Mouse (Mus musculus): ENCODE data around the gene Hist1h2br. TPM values are rescaled to one million over a fixed set of nuclear protein-coding genes. Genes with fewer than 3 reads are reported as not detected.
A peak's percentile ranks its signal among the peaks of the same experiment; 100 is the strongest.
"Not testable (repeated sequence)": the region's sequence is repeated elsewhere in the genome, so short reads cannot be mapped to it uniquely, and the experiment has no call there.

The Hist1h2br gene
- 10 to 100 TPM; 47.5 to 49.6 TPM for total RNA-seq (2021)

DNA sequence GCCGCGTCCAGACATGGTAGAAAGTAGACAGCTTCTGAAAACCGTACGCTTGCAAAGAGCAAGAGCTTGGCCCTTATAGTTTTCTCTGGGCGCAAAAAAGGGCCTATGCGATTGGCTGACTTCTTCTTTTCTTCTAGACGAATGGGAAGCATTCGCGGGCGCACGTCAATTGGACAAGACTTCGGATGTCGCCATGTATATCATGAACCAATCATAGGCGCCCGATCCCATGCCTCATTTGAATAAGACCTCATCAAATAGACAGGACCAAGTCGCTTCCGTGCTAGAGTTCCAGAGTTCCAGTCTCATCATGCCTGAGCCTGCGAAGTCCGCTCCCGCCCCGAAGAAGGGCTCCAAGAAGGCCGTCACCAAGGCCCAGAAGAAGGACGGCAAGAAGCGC, at the start of gene Hist1h2br, which contains the start of gene Hist1h2ap:
Gene Hist1h2br (plus strand): TSS at position 283 of the 400 bp plus-strand sequence.
Gene Hist1h2ap (minus strand): TSS at position 47 of the 400 bp plus-strand sequence.
- intact Hi-C loops (cut with DNase I); DNase-seq (ENCODE audit: extremely low spot score in 1 of 2, low spot score in 2 of 2): not testable (repeated sequence)

DNA sequence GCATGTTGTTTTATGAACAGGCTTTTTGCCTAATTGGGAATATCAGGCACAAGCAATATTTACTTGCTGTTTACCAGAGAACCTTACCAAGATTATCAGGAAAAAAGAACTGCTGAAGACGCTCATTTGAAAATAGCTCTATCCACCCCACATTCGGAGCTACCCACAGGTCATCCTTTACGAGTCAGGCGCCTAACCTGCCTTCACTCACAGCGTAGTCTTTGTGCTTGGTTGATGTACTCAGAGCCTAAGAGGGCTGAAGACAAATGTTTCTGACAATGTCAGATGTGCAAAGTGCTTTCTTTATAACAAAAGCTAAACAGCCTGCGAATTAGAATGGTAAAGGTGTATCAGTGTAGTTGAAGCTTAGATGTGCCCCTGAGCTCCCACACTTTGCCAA, 49.2 kb upstream of the Hist1h2br start:
- DNase-seq (ENCODE audit: extremely low spot score in 1 of 2, low spot score in 2 of 2), result no peak
- intact Hi-C loops (cut with DNase I), result no loop called here

DNA sequence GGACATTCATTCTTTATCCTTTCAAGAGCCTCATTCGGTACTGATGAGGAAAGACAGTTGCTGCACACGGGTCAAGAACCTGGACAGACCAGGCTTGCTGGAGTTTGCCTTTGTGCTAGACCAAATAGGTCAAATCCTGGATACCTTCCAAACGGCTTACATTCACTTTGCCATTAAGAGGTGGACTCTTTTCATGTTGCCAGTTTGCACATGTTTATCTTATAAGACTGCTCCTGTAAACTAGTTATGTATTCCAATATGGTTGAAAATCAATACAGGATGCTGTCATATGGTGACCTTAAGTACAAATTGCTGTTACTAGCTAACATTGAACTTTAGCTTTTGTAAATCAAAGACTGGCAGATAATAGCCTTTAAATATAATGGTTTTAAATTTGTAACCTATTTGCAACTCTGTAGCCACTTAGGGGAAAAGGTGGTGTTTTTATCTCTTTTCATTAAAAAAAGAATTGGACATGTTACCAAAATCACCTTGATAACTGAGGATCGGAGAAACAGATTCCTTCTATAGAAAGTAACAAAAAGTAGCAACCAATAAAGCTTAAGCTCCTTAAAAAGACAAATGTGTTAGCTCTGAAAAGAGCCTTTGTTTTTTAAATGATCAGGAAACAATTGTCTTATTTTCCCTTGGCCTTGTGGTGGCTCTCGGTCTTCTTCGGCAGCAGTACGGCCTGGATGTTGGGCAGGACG, 47.2 kb upstream of the Hist1h2br start:
- no peak for DNase-seq (ENCODE audit: extremely low spot score in 1 of 2, low spot score in 2 of 2)
- intact Hi-C loops (cut with DNase I), result no loop called here

DNA sequence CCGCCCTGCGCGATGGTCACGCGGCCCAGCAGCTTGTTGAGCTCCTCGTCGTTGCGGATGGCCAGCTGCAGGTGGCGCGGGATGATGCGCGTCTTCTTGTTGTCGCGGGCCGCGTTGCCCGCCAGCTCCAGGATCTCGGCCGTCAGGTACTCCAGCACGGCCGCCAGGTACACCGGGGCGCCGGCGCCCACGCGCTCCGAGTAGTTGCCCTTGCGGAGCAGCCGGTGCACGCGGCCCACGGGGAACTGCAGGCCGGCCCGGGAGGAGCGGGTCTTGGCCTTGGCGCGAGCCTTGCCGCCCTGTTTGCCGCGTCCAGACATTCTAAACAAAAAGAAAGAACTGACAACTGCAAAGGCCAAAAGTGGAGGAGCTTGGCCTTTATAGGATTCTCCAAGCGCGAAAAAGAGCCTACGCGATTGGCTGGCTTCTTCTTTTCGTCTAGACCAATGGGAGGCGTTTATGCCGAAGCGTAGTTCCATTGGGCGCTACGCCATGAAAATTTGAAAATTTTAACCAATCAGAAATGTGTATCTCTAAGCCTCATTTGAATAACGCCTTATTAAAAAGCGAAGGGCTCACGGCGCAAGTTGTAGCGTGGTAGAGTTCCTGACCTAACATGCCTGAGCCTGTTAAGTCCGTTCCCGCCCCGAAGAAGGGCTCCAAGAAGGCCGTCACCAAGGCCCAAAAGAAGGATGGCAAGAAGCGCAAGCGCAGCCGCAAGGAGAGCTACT, 46.5 kb upstream of the Hist1h2br start, which contains the start of the genes Hist1h2an and Hist1h2bp:
Gene Hist1h2an (minus strand): TSS at position 320 of the 731 bp plus-strand sequence.
Gene Hist1h2bp (plus strand): TSS at position 563 of the 731 bp plus-strand sequence.
- DNase-seq (ENCODE audit: extremely low spot score in 1 of 2, low spot score in 2 of 2), result peak; percentile 87 to 99
- intact Hi-C loops (cut with DNase I), result not testable (repeated sequence)

DNA sequence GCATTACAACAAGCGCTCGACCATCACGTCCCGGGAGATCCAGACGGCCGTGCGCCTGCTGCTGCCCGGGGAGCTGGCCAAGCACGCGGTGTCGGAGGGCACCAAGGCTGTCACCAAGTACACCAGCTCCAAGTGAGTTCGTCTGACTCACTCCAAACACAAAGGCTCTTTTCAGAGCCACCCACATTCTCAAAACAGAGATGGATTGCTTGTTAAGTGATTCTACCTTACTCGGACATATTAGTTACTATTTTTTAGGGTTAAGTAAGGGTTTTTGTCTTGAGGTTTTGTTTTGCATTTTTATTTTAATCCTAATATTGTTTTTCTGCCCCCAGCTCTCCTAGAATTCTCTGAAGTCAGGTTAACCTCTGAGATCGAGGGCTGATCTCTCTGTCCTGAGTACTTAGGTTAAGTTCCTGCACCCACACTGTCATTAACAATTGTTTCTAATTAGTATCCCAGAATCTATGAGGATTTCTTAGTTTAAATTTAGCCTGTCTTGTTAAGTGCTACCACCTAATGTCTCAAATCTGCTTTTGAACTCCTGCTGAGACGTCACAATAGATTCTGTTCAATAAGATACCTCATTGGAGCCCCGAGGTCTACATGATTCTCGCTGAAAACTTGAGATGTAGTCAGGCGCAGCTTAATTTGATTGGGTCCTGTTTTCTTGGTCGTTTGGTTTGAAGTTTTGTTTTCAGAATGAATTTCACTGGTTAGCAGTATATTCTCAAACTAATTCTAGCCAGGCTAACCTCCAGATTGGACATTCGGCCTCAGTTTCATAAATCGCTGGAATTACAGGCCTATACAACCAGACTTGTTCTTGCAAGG, 45.6 kb upstream of the Hist1h2br start:
- intact Hi-C loops (cut with DNase I), result no loop called here
- DNase-seq (ENCODE audit: extremely low spot score in 1 of 2, low spot score in 2 of 2), result no peak

DNA sequence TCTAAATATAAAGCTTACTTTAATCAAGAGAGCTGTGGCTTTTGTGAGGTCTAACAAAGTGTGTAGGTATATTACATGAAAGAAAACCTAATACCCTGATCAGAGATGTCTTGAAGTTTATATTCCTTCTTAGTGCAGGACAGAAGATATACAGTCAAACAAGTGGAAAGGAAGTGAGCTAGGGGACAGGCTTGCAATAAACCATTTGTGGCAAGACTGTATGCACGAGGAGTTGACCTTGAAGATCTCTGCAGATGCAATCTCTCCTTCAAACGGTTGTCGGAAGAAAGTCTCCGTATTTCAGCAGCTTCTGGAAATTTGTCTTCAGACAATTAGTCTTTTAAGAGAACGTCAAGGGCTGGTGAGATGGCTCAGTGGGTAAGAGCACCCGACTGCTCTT, 43.6 kb upstream of the Hist1h2br start:
- DNase-seq (ENCODE audit: extremely low spot score in 1 of 2, low spot score in 2 of 2), result no peak
- intact Hi-C loops (cut with DNase I), result no loop called here

DNA sequence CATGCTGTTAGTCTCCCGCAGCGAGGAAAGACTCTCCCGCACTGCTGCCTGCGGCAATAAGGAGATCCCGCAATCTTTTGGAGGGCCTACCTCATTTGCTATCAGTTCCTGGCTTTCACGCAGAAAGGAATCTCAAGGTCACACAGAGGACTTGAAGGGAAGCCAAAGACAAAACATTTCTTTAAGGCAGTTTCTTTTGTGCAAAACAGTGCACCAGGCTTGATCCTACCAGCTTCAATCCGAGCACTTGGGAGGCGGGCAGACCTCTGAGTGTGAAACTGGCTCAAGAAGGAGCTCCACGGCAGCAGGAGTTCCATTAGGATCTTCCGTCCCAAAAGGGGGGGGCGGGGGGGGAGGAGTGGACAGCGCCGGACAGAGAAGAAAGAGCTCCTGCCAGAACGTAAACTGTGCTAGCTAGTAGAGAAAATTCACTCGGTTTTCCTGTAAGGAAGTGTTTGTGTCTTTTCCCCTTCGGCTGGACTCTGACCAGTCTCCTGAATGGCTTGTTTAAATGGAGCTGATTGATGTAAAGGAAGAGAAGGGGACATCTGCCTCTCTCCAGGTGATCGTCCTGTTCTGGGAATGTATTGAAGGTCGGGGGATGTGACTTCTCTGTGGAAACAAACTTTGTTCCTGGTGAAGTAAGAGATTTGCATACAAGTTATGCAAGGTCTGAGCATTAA, 42.8 kb upstream of the Hist1h2br start:
- intact Hi-C loops (cut with DNase I), result no loop called here
- DNase-seq (ENCODE audit: extremely low spot score in 1 of 2, low spot score in 2 of 2), result no peak

DNA sequence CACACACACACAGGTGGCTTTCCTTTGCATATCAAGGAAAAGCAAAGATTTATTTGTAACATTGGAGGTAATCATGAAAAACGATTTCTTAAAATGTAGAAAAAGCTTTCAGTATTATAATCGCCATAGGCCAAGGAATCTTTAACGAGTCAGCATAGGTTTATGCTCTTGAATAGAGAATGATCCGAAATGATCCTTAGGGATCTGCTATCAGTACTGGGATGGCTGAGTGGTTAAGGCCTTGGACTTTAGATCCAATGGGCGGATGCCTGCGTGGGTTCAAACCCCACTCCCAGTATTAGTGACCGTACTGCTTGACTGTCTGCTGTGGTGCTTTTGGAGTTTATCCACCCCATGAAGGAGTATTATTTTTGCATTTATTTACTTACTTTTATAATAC, 38.0 kb upstream of the Hist1h2br start:
- DNase-seq (ENCODE audit: extremely low spot score in 1 of 2, low spot score in 2 of 2), result no peak
- intact Hi-C loops (cut with DNase I), result no loop called here

DNA sequence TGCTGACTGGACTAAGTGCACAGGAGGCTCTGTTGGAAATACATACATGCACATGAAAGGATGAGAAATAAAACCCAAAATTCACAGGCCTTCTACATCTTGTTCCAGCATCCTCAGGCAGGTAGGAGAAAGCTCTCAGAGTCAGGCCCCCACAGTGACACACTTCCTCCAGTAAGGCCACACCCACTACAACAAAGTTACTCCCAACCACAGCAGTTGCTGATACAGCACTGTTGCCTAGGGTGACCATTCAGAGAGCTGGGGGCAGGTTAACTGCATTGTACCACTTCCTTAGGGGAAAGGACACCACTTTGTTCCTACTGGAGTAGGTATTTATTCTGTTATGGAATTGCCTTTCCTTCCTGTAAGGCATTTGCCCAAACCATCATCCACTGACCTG, 36.4 kb upstream of the Hist1h2br start:
- intact Hi-C loops (cut with DNase I); DNase-seq (ENCODE audit: extremely low spot score in 1 of 2, low spot score in 2 of 2): not testable (repeated sequence)

DNA sequence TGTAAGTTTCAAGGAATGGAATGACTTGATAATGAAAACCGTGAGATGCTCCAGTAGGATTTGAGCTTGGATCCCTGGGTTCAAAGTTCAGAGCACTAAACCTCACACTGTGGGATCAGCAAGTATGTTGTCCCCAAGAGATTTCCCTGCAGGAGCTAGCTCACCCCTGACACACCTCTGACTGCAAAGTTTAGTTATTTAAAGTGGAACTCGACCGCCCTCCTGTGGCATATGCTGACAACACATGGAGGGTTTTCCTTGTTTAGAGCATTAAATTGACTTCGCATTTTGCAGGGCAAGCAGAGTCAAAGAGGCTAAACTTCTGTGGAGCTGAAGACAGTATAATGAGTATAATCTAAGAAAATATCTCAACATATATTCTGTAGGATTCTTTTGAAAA, 30.5 kb upstream of the Hist1h2br start:
- intact Hi-C loops (cut with DNase I); DNase-seq (ENCODE audit: extremely low spot score in 1 of 2, low spot score in 2 of 2): not testable (repeated sequence)

DNA sequence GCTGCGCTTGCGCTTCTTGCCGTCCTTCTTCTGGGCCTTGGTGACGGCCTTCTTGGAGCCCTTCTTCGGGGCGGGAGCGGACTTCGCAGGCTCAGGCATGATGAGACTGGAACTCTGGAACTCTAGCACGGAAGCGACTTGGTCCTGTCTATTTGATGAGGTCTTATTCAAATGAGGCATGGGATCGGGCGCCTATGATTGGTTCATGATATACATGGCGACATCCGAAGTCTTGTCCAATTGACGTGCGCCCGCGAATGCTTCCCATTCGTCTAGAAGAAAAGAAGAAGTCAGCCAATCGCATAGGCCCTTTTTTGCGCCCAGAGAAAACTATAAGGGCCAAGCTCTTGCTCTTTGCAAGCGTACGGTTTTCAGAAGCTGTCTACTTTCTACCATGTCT, 23.5 kb upstream of the Hist1h2br start, which contains the start of the genes Hist1h2bq and Hist1h2ao:
Gene Hist1h2bq (minus strand): TSS at position 125 of the 400 bp plus-strand sequence.
Gene Hist1h2ao (plus strand): TSS at position 393 of the 400 bp plus-strand sequence.
- DNase-seq (ENCODE audit: extremely low spot score in 1 of 2, low spot score in 2 of 2); intact Hi-C loops (cut with DNase I): not testable (repeated sequence)

DNA sequence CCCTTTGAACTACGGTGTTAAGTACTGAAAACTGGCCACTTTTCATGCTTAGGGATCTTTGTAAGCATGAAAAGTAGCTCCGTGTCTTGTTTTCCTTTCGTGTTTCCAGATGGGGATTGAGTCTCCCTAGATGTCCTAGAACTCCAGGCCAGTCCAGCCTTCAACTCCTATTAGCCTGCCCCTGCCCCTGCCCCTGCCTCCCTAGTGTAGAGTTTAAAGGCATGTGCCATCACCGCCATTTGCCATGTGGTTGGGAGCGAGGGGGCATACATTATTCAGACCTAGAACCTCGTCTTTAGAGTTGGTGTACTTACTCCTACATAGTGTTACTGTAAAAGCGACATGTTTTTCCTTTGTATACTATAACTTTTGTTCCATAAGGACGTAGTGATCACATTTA, 22.5 kb upstream of the Hist1h2br start:
- DNase-seq (ENCODE audit: extremely low spot score in 1 of 2, low spot score in 2 of 2); intact Hi-C loops (cut with DNase I): not testable (repeated sequence)

DNA sequence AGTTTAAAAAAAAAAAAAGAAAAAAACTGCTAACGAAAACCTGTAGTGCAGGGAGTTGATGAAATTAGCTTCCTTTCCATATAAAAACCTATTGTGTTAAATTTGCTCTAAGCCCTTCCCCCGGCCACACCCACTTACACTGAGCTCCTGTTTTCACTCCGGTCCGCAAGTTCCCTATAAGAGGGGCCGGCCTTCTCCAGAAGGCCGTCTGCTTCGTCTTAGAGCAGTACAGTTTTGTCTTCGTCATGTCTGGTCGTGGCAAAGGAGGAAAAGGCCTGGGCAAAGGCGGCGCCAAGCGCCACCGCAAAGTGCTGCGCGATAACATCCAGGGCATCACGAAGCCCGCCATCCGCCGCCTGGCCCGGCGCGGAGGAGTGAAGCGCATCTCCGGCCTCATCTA, 22.0 kb upstream of the Hist1h2br start, which contains the start of gene Hist1h4m:
Gene Hist1h4m (plus strand): TSS at position 208 of the 400 bp plus-strand sequence.
- DNase-seq (ENCODE audit: extremely low spot score in 1 of 2, low spot score in 2 of 2); intact Hi-C loops (cut with DNase I): not testable (repeated sequence)

DNA sequence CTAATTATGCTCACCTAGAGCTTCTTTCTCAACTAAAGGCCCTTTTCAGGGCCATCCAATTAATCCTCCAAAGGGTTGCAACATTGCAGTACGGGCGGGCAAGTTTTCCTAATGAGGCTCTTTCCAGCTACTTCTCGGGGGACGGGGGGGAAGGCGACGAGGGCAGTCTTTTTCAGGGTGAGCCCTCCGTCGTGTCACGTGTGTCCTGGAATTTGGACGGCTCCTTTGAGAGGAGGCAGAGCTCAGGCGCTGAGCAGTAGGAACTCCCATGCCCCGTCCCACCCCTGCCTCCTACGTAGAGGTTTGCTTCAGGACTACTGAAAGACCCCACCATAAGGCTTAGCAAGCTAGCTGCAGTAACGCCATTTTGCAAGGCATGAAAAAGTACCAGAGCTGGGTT, 21.5 kb upstream of the Hist1h2br start:
- DNase-seq (ENCODE audit: extremely low spot score in 1 of 2, low spot score in 2 of 2); intact Hi-C loops (cut with DNase I): not testable (repeated sequence)

DNA sequence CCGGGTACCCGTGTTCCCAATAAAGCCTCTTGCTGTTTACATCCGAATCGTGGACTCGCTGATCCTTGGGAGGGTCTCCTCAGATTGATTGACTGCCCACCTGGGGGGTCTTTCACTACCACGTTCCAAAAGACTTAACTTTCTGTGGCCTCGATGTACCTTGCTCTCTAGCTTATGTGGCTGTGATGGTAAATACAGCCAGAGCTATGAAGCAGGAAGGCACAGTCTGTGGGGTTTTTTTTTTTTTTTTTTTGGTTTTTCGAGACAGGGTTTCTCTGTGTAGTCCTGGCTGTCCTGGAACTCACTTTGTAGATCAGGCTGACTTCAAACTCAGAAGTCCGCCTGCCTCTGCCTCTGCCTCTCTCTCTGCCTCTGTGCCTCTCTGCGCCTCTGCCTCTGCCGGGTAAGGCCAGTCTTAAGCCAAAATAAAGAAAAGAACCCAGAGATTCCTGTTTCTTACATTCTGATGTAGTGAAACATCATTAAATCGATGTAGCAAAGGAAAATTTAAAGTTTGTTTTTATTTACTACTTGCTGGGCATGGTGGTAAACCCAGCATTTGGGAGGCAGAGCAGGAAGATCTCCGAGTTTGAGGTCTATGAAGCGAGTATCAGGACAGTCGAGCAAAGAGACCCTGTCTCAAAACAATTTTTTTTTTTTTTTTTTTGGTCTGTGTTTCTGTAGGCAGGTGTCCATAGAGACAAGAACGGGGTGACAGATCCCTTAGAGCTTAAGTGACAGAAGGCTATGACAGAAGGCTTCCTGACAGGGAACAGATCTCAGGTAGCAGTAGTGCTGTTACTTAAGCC, 13.3 kb upstream of the Hist1h2br start:
- intact Hi-C loops (cut with DNase I); DNase-seq (ENCODE audit: extremely low spot score in 1 of 2, low spot score in 2 of 2): not testable (repeated sequence)

DNA sequence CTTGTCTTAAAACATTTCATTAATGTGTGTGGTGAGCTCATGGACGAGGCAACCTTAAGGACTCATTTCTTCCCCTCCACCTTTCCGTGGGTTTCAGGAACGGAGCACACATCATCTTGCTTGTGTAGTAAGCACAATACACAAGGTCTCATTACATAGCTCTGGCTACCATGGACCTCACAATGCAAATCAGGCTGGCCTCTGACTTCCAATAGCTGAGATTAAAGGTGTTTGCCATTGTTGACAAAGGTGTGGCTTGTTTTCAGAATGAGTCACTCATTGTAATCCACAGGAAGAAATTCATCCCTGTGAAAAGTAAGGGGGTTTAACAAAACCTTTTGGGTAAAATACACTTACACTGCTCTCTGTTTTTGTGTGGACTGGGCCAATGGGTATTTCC, 5.0 kb upstream of the Hist1h2br start:
- DNase-seq (ENCODE audit: extremely low spot score in 1 of 2, low spot score in 2 of 2), result no peak
- intact Hi-C loops (cut with DNase I), result no loop called here

DNA sequence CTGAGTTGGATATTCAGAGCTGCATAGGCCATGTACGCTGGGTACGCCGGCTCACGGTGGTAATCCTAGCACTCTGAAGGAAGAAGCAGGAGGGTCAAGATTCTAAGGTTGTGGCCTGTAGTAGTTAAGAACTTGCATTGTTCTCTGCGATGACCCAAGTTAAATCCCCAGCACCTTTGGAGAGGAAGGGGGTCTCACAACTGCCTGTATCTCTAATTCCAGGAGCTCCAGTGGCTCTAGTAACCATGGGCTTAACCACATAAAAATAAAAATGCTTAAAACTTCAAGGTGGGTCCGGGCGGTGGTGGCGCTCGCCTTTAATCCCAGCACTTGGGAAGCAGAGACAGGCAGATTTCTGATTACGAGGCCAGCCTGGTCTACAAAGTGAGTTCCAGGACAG, 3.2 kb upstream of the Hist1h2br start:
- DNase-seq (ENCODE audit: extremely low spot score in 1 of 2, low spot score in 2 of 2), result peak in 1 of 2 experiments; percentile 7
- intact Hi-C loops (cut with DNase I), result no loop called here

Data from left cerebral cortex, postnatal 10 days (tissue).